Mouse (Mus musculus): Measurements from ENCODE around the gene Aox4.

DNA sequence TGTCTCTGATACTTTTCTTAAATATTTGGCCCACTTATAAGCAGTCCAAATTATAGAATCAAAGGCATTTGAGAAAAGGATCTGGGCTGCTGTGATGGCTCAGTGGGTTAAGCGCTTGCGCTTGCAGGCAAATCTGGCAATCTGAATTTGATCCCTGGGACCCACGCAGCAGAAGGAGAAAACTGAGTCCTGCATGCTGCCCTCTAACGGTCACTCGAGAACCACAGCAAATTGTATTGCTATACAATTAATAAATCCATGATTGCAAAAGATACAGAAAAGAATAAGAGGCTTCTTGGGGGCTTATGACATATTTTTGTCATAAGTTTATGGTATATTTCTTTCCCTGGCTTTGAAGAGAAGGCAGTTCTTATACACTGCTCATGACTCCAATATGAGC is 25.2 kb downstream of the Aox4 start:
- TF ChIP-seq CTCF (IDR thresholded peaks at IDR 0.05; ENCODE audit: extremely low read depth, insufficient read depth, low read length) (peak; percentile 20; the same call in 1 of the 2 replicates), POLR2A (IDR thresholded peaks at IDR 0.05; ENCODE audit: extremely low read depth, insufficient read depth, low read length) (no peak)
